Mouse (Mus musculus): ENCODE results near the gene Serpina1f.

- TF ChIP-seq CTCF (IDR thresholded peaks at IDR 0.05; ENCODE audit: low read depth): no peak
- no peak for TF ChIP-seq EP300 (IDR thresholded peaks at IDR 0.05; ENCODE audit: low read depth)
These were observed 24.4 kb downstream of the Serpina1f start for GRCm38 (mm10) chr12:103670964-103671363.
